Mouse (Mus musculus) limb, embryonic 13.5 days (tissue): ENCODE results near the gene Gucd1. TPM values are rescaled to one million over a fixed set of nuclear protein-coding genes. Genes with fewer than 3 reads are reported as not detected.
"Not testable (repeated sequence)": the region's sequence is repeated elsewhere in the genome, so short reads cannot be mapped to it uniquely, and the experiment has no call there.

Experiments
- ATAC-seq: fragments of 200-750 bp; cut with Nextera tagmentation; 2 replicates; pipeline ENCODE4 v1.8.0; 2017; ENCODE audit warnings: low read depth, moderate number of reproducible peaks, moderate TSS enrichment; ENCODE audit not compliant: low FRiP score
- H3K27ac ChIP-seq: fragments of 300-500 bp; sonication (generic); 2 replicates; pipeline ENCODE4 v1.5.1; 2015; ENCODE audit warnings: inconsistent platforms, mild to moderate bottlenecking, moderate library complexity
- H3K27me3 ChIP-seq: fragments of 300-500 bp; sonication (generic); 2 replicates; pipeline ENCODE4 v1.6.1; 2015; ENCODE audit warnings: mild to moderate bottlenecking, inconsistent platforms
- H3K36me3 ChIP-seq: fragments of 300-500 bp; sonication (generic); 2 replicates; pipeline ENCODE4 v1.6.1; 2015; ENCODE audit warnings: inconsistent platforms, mild to moderate bottlenecking, moderate library complexity
- H3K4me1 ChIP-seq: fragments of 300-500 bp; sonication (generic); 2 replicates; pipeline ENCODE4 v1.6.1; 2015; ENCODE audit warnings: inconsistent platforms
- H3K4me2 ChIP-seq: fragments of 300-500 bp; sonication (generic); replicated peaks from 2 replicates; pipeline ENCODE4 v1.6.1; 2015; ENCODE audit warnings: inconsistent platforms, mild to moderate bottlenecking, moderate library complexity
- H3K4me3 ChIP-seq: fragments of 300-500 bp; sonication (generic); 2 replicates; pipeline ENCODE4 v1.5.1; 2015; ENCODE audit warnings: moderate library complexity, mild to moderate bottlenecking, inconsistent platforms
- H3K9ac ChIP-seq: fragments of 300-500 bp; sonication (generic); 2 replicates; pipeline ENCODE4 v1.6.1; 2015; ENCODE audit warnings: mild to moderate bottlenecking, inconsistent platforms
- H3K9me3 ChIP-seq: fragments of 300-500 bp; sonication (generic); 2 replicates; pipeline ENCODE4 v1.6.1; 2016; ENCODE audit warnings: inconsistent platforms
- WGBS: fragments of 180-500 bp; shearing (Covaris S2); methylation state at CpG from one replicate; pipeline ENCODE4 v1.1.7; 2015; 5-methylcytosine and 5-hydroxymethylcytosine counted together
- polyA plus RNA-seq: library from polyadenylated mRNA; unstranded; fragments of >200 nt; fragmentation: Nextera tagmentation; extraction: Ambion mirVana; gene quantifications from 2 replicates; pipeline ENCODE4 v1.2.1, GENCODE M21; 2015

Gucd1 gene
- polyA plus RNA-seq, 1 experiment from 2014 or later, result 29.2 TPM

DNA sequence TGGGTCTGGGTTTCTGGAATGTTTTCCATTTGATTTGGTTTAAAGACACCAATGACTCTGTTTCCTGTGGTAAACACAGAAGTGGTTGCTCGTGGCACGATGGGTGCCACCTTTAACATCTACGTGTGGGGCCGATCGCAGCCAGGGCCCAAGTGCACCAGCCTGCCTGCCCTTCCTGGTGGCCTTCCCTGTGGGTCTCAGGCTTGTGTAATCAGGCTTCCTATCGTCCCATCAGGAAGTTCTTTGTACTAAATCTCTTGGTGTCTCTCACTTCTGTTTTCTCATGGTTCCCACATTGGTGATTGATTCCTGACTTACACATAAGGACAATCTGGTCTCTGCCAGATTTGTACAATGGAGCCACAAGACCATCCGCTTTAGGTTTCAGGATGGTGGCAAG lies 18.6 kb downstream of the Gucd1 start:
- H3K4me2 ChIP-seq, H3K27me3 ChIP-seq, H3K4me3 ChIP-seq, H3K9me3 ChIP-seq, H3K36me3 ChIP-seq, H3K9ac ChIP-seq, H3K27ac ChIP-seq, H3K4me1 ChIP-seq, ATAC-seq: not testable (repeated sequence)
- WGBS, result 90% methylated on average over 7 of the region's 7 CpGs

DNA sequence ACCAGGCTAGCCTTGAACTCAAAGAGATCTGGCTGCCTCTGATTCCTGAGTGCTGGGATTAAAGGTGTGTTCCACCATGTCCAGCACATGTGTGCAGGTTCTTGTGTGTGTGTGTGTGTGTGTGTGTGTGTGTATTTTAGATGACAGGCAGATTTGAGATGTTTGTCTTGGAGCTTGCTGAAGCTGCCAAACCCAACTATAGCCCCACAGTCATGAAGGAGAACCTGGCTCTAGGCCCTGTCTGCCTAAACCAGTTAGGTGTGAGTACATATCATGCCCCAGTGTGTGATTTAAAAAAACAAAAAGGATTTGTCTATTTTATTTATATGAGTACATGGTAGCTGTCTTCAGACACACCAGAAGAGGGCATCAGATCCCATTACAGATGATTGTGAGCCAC lies 21.9 kb downstream of the Gucd1 start:
- 0 out of 2 replicates have a peak, but pooled peaks cover 4% of the 10 kb centered on the region for H3K4me1 ChIP-seq
- no peaks in the 10 kb centered on the region for H3K27me3 ChIP-seq
- no peak overlapping the region for H3K27ac ChIP-seq
- no peak overlapping the region for H3K9ac ChIP-seq
- no peak overlapping the region for H3K4me2 ChIP-seq
- no peak overlapping the region for H3K4me3 ChIP-seq
- H3K9me3 ChIP-seq, result no peaks in the 10 kb centered on the region
- no peak for ATAC-seq
- H3K36me3 ChIP-seq, result no peaks in the 10 kb centered on the region

DNA sequence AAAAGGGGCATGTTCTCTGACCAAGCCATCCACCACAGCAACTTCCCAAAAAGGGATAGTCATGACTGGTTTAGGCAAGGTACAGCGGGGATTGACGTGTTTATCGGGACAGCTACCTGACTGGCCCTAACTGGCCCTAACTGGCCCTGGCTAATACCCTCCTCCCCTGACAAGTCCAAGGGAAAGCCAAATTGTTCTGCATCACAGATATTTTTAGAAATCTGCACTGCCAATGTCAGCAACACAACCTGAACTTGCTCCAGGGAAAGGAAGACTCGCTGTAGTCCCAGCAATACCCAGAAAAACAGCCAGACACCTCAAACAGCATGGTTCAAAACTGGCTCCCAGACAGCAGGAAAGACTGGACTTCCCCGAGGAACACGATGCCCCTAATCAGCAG lies 22.5 kb downstream of the Gucd1 start:
- 61% methylated on average over 6 of the region's 6 CpGs for WGBS
- Histone ChIP-seq H3K9ac (no peak overlapping the region), H3K4me3 (no peak overlapping the region)

DNA sequence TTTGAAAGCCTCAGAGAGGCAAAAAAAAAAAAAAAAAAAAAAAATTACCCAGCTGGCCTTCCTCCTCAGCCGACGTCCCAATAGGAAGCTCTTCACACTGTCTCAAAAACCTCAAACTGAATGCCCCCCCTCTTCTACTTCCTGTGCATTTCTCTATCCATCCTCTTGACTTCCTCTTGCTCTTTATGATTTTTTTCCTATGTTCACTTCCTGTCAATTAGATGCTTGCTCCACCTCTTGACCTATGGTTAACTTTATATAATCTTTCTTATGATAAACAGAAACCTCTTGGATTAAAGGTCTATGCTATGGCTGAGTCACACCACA lies 25.9 kb downstream of the Gucd1 start:
- no peak for ATAC-seq
- Histone ChIP-seq H3K9me3 (no peaks in the 10 kb centered on the region), H3K27me3 (no peaks in the 10 kb centered on the region), H3K9ac (no peak overlapping the region), H3K4me1 (0 out of 2 replicates have a peak, but pooled peaks cover 4% of the 10 kb centered on the region), H3K4me2 (no peak overlapping the region), H3K36me3 (no peaks in the 10 kb centered on the region), H3K4me3 (no peak overlapping the region), H3K27ac (no peak overlapping the region)
- 70% methylated on average over 2 of the region's 2 CpGs for WGBS

More for the DNA sequence above, 22.5 kb downstream of the Gucd1 start:
- Histone ChIP-seq H3K36me3 (no peaks in the 10 kb centered on the region), H3K27ac (no peak overlapping the region), H3K9me3 (no peaks in the 10 kb centered on the region), H3K4me2 (no peak overlapping the region), H3K4me1 (0 out of 2 replicates have a peak, but pooled peaks cover 4% of the 10 kb centered on the region), H3K27me3 (no peaks in the 10 kb centered on the region)
- no peak for ATAC-seq

DNA sequence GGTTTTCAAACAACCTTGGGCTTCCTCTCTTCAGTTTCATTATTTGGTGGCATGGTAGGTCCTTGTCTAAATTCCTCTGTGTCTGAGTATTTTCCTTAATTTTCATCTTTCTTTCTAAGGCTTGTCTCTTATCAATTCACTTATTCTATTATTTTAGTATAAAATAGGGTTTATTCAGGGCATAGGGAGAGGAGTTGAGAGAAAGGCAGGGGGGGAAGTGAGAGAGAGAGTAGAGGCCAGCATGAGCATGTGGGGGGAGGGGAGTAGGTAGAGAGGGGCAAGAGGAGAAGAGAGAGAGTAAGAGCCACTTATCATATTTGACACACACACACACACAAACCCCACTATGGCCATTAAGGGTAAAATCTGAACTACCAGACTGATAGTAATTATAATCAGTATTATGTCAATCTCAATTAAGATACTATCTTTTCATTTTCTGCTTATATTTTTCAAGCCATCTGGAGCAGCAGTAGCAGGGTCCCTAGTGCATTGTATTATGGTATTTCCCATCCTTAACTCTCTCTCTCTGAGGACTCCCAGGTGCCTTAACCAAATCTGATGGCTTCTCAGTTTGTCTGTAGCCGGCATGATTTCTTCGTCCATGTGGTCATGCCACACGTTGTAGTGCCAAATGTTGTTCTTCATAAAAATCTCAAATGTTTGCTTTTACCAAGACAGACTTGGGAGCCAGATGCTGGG lies 26.4 kb downstream of the Gucd1 start:
- Histone ChIP-seq H3K4me2 (no peak overlapping the region), H3K9me3 (no peaks in the 10 kb centered on the region), H3K9ac (no peak overlapping the region), H3K4me3 (no peak overlapping the region), H3K27ac (no peak overlapping the region), H3K27me3 (no peaks in the 10 kb centered on the region), H3K4me1 (0 out of 2 replicates have a peak, but pooled peaks cover 4% of the 10 kb centered on the region), H3K36me3 (no peaks in the 10 kb centered on the region)
- whole genome bisulfite sequencing, result 80% methylated on average over 3 of the region's 3 CpGs
- no peak for ATAC-seq

DNA sequence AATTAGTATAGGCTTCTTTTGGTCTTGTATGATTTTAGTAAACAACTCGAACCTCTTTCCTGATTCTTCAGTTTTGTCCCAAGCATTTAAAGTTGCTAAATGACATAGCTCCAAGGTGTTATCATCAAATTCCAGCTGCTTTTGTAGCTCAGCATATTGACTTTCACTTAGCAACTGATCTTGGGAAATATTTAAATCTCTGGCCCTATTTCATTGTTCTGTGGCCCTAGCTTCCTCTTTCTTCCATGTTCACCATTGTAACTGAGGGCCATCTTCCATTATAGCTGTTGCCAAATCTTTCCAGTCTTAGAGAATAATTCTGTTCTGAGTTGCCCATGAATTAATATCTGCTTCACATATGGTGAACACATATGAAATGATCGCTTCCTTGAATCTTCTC lies 27.0 kb downstream of the Gucd1 start:
- no peaks in the 10 kb centered on the region for H3K36me3 ChIP-seq
- WGBS, result 80% methylated on average over 2 of the region's 2 CpGs
- no peak overlapping the region for H3K4me3 ChIP-seq
- 0 out of 2 replicates have a peak, but pooled peaks cover 4% of the 10 kb centered on the region for H3K4me1 ChIP-seq
- no peak overlapping the region for H3K4me2 ChIP-seq
- H3K27ac ChIP-seq, result no peak overlapping the region
- no peaks in the 10 kb centered on the region for H3K9me3 ChIP-seq
- no peak for ATAC-seq
- H3K27me3 ChIP-seq, result no peaks in the 10 kb centered on the region
- H3K9ac ChIP-seq, result no peak overlapping the region

DNA sequence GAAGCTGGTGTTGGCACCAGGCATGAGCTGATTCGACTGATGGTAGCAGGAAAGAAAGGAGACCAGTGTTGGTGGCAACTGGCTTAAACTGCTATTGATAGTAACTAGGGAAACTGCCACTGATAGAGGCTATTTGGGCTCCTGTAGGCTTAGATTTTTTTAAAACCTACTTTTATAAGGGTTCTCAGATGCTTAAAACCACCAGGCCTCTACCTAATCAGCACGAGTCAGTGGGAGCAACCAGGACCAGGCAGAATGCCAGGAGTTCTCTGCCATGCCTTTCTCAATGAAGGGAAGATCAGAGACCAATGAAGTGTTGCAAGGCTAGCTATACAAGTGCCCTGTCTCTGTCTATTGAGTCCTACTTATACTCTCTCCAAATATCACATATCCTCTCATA lies 28.2 kb downstream of the Gucd1 start:
- Histone ChIP-seq H3K4me3 (no peak overlapping the region), H3K4me2 (no peak overlapping the region), H3K36me3 (no peaks in the 10 kb centered on the region), H3K9ac (no peak overlapping the region), H3K27me3 (no peaks in the 10 kb centered on the region), H3K27ac (no peak overlapping the region), H3K4me1 (no peaks in the 10 kb centered on the region), H3K9me3 (no peaks in the 10 kb centered on the region)
- 67% methylated on average over 2 of the region's 2 CpGs for WGBS
- no peak for ATAC-seq

DNA sequence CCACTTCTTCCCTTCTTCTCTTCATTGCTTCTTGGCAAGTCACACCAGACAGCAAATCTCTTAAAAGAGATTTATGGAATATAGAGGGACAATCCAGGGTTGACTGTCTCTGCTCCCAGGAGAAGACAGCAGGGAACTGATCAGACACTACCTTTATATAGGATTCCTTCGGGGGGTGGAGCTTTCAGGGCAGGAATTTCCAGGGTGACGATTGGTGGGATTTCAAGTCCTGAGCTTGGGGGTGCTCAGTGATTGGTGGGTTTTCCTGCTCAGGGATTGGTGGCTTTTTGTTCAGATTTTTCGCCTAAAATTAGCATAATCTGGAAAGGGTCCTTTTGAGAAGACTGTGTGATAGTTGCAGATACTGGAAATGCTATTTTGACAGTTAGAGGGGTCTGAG lies 30.6 kb downstream of the Gucd1 start:
- ATAC-seq, result no peak
- WGBS, result 71% methylated on average over 3 of the region's 3 CpGs

DNA sequence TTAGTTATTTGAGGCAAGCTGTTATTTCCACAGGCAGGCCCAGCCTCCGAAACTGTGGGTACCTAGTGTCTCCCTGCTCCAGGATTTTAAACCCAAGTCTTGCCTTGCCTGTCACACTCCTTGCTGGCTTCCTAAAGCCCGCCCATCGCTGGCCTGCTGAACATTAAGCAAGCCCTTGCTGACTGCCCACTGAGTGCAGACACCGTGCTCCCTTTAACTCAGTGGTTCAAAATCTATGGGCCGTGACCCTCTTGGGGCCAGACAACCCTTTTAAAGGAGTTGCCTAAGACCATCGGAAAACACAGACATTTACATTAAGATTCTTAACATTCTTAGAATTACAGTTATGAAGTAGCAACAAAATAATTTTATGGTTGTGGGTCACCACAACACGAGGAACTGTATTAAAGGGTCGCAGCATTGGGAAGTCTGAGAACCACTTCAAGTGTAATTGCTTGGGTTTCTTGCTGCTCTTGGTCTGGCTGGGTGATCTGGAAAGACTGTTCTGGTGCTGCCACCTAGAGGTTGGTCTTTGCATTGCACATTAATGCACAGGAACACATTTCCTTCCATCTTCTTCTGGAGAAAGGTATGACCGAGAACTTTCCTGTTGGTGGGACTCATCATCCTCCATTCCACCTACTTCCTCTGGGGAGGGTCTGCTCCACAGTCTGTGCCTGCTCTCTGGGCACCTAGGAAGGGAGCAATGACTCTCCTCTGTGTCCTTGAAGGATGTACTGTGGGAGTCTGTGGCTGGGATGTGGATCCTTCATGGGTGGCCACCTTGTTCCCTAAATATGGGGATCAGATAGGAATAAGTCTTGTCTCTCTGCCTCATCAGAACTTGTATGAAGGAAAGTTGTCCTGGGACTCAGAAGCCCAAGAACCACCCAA lies 31.4 kb downstream of the Gucd1 start:
- Histone ChIP-seq H3K9me3 (no peaks in the 10 kb centered on the region), H3K9ac (no peak overlapping the region), H3K4me3 (no peak overlapping the region), H3K27me3 (no peaks in the 10 kb centered on the region), H3K36me3 (no peaks in the 10 kb centered on the region), H3K4me1 (no peaks in the 10 kb centered on the region), H3K4me2 (no peak overlapping the region), H3K27ac (no peak overlapping the region)
- ATAC-seq, result peak; percentile 57; the same call in 1 of the 2 replicates
- 51% methylated on average over 9 of the region's 9 CpGs for WGBS

More for the DNA sequence above, 30.6 kb downstream of the Gucd1 start:
- H3K9me3 ChIP-seq, result no peaks in the 10 kb centered on the region
- no peaks in the 10 kb centered on the region for H3K27me3 ChIP-seq
- H3K9ac ChIP-seq, result no peak overlapping the region
- no peak overlapping the region for H3K4me3 ChIP-seq
- H3K4me1 ChIP-seq, result no peaks in the 10 kb centered on the region
- H3K4me2 ChIP-seq, result no peak overlapping the region
- H3K36me3 ChIP-seq, result no peaks in the 10 kb centered on the region
- H3K27ac ChIP-seq, result no peak overlapping the region

DNA sequence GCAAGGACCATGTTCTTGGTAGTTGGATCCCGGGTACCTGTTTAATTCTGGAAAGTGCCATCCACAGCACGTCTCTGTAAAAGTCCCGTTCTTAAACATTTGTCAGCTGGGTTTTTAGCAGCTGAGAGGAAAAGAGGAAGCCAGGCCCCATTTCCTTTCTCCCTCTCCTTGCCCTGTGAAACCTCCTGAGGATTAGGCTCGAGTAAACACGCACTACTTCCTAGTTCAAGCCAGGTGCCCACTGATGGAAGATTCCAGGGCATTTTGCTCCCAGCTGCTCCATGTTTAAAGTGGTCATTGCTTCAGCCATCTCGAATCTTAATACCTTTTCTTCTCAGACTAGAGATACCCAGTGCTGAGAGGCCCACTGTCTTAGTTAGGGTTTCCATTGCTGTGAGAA lies 33.0 kb downstream of the Gucd1 start:
- Histone ChIP-seq H3K9ac (no peak overlapping the region), H3K36me3 (no peaks in the 10 kb centered on the region)
- WGBS, result 61% methylated on average over 6 of the region's 6 CpGs

DNA sequence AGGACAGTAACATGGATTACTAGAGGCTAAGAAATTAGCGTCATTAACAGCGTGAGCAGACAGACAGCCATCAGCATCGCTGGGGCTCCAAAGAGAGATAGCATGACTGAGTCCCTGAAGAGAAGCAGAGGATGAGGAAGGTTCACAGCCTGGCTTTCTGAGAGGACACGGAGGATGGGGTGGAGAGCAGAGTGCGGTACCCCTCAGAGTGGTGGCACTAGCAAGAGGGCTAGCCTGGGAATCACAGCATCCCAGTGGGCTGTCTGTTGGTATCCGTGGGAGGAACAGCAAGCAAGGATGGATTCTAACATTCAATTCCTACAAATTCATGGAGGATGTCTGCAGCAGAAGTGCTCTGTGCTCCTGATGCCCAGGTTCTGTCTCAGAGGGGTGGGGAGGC lies 33.7 kb downstream of the Gucd1 start:
- H3K4me3 ChIP-seq, result no peak overlapping the region
- H3K9me3 ChIP-seq, result no peaks in the 10 kb centered on the region
- no peaks in the 10 kb centered on the region for H3K27me3 ChIP-seq
- 89% methylated on average over 6 of the region's 6 CpGs for WGBS
- H3K4me1 ChIP-seq, result no peaks in the 10 kb centered on the region
- ATAC-seq, result no peak
- H3K4me2 ChIP-seq, result no peak overlapping the region
- H3K36me3 ChIP-seq, result no peaks in the 10 kb centered on the region
- H3K9ac ChIP-seq, result no peak overlapping the region
- H3K27ac ChIP-seq, result no peak overlapping the region

More for the DNA sequence above, 33.0 kb downstream of the Gucd1 start:
- no peaks in the 10 kb centered on the region for H3K27me3 ChIP-seq
- no peak overlapping the region for H3K27ac ChIP-seq
- H3K4me1 ChIP-seq, result no peaks in the 10 kb centered on the region
- ATAC-seq, result no peak
- H3K9me3 ChIP-seq, result no peaks in the 10 kb centered on the region
- no peak overlapping the region for H3K4me2 ChIP-seq
- H3K4me3 ChIP-seq, result no peak overlapping the region

DNA sequence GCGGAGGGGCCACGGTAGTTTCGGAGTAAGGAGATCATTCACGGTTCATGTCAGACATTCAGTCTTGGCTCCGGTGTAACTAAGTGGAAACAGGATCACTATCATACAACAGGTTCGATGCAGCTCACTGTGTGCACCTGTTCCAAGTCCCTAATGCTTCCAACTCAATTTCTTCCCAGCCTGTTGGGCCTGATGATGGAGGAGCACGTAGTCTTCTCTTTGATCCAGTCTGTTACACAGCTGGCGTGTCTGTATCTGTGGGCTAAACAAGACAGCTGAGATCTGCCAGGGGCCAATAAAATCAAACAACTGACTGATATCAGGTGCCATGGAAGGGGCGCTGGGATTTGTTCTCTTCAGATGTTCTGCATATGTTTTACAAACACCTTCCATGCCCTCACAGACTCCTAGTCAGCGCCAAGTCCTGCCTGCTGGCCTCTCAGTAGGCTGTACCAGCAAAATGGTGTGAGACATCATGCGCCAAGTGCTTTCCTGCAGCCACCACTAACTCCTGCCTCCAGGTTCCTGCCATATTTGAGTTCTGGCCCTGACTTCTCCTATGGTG lies 34.8 kb downstream of the Gucd1 start:
- Histone ChIP-seq H3K4me3 (no peak overlapping the region), H3K27me3 (no peaks in the 10 kb centered on the region), H3K4me1 (no peaks in the 10 kb centered on the region), H3K9ac (no peak overlapping the region), H3K27ac (no peak overlapping the region), H3K9me3 (no peaks in the 10 kb centered on the region), H3K36me3 (no peaks in the 10 kb centered on the region), H3K4me2 (no peak overlapping the region)
- ATAC-seq, result peak; percentile 52; the same call in 1 of the 2 replicates
- WGBS, result 70% methylated on average over 11 of the region's 11 CpGs
